Mouse (Mus musculus): ENCODE measurements around the gene Arid3a. TPM values are rescaled to one million over a fixed set of nuclear protein-coding genes. Genes with fewer than 3 reads are reported as not detected.

Gene Arid3a
- polyA plus RNA-seq, 1 experiment from 2014 or later: 5.4 TPM

DNA sequence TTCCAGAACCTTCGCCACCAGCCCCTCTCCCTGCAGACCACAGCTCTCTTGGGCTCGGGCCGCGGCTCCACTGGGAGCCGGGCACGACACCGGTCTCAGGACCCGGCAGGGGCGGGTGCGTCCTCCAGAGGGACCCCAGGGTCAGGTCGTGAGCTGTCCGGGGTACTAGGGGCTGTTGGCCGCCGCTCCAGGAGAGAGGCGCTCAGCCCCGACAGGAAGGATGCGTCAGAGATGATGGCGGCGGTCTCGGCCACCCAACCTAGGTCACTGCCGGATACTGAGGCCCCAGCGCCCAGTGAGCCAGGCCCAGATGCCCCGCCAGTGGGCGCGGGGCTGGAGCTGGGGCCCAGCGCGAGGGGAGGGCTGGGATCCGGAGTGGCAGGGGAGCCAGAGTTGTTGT is 50.5 kb downstream of the Arid3a start:
- H3K27ac ChIP-seq (ENCODE audit: low read depth): no peak overlapping the region
- DNase-seq (no peak), ATAC-seq (ENCODE audit: insufficient read depth) (no peak)
- no peaks in the 10 kb centered on the region for H3K27me3 ChIP-seq (ENCODE audit: insufficient read depth, low read length)
- no peak overlapping the region for H3K4me2 ChIP-seq
- H3K4me3 ChIP-seq (ENCODE audit: low read depth, low read length): no peak overlapping the region
- no peak overlapping the region for H3K9ac ChIP-seq
- peaks cover 64% of the 10 kb centered on the region for H3K36me3 ChIP-seq (ENCODE audit: insufficient read depth)
- TF ChIP-seq CTCF (IDR thresholded peaks at IDR 0.05; ENCODE audit: low read depth): no peak
- H3K4me1 ChIP-seq (ENCODE audit: insufficient read depth): peaks cover under 1% of the 10 kb centered on the region; the same call in 1 of the 2 replicates
- WGBS: 82% methylated on average over 28 of the region's 28 CpGs
- H3K9me3 ChIP-seq (ENCODE audit: low read depth, low read length): no peaks in the 10 kb centered on the region

GRCm38 (mm10) chr10:79978061-79978460 is 51.2 kb downstream of the Arid3a start:
- DNase-seq: no peak
- WGBS: 91% methylated on average over 21 of the region's 21 CpGs
- ATAC-seq (ENCODE audit: insufficient read depth): no peak
- Histone ChIP-seq H3K9me3 (ENCODE audit: low read depth, low read length) (no peaks in the 10 kb centered on the region), H3K36me3 (ENCODE audit: insufficient read depth) (peaks cover 67% of the 10 kb centered on the region), H3K4me1 (ENCODE audit: insufficient read depth) (peaks cover 6% of the 10 kb centered on the region; the same call in 1 of the 2 replicates), H3K9ac (no peak overlapping the region), H3K27me3 (ENCODE audit: insufficient read depth, low read length) (no peaks in the 10 kb centered on the region), H3K27ac (ENCODE audit: low read depth) (no peak overlapping the region), H3K4me2 (no peak overlapping the region), H3K4me3 (ENCODE audit: low read depth, low read length) (no peak overlapping the region)
- TF ChIP-seq CTCF (IDR thresholded peaks at IDR 0.05; ENCODE audit: low read depth): no peak

- Histone ChIP-seq H3K4me3 (ENCODE audit: low read depth, low read length) (no peak overlapping the region), H3K36me3 (ENCODE audit: insufficient read depth) (peaks cover 67% of the 10 kb centered on the region), H3K4me2 (no peak overlapping the region), H3K4me1 (ENCODE audit: insufficient read depth) (peaks cover 7% of the 10 kb centered on the region; the same call in 1 of the 2 replicates), H3K9ac (no peak overlapping the region), H3K9me3 (ENCODE audit: low read depth, low read length) (no peaks in the 10 kb centered on the region), H3K27ac (ENCODE audit: low read depth) (no peak overlapping the region), H3K27me3 (ENCODE audit: insufficient read depth, low read length) (no peaks in the 10 kb centered on the region)
- TF ChIP-seq CTCF (IDR thresholded peaks at IDR 0.05; ENCODE audit: low read depth): no peak
- 93% methylated on average over 22 of the region's 22 CpGs for WGBS
- ATAC-seq (ENCODE audit: insufficient read depth) (no peak), DNase-seq (no peak)
Observed at GRCm38 (mm10) chr10:79979401-79980155, 52.7 kb downstream of the Arid3a start.

GRCm38 (mm10) chr10:79983205-79983604 is 56.4 kb downstream of the Arid3a start:
- DNase-seq: no peak
- H3K4me3 ChIP-seq (ENCODE audit: low read depth, low read length): peak overlapping the region; percentile 85
- TF ChIP-seq CTCF (IDR thresholded peaks at IDR 0.05; ENCODE audit: low read depth): no peak
- no peaks in the 10 kb centered on the region for H3K9me3 ChIP-seq (ENCODE audit: low read depth, low read length)
- peak overlapping the region; percentile 76 for H3K4me2 ChIP-seq
- no peak for ATAC-seq (ENCODE audit: insufficient read depth)
- peaks cover 23% of the 10 kb centered on the region for H3K4me1 ChIP-seq (ENCODE audit: insufficient read depth)
- H3K36me3 ChIP-seq (ENCODE audit: insufficient read depth): peaks cover 34% of the 10 kb centered on the region
- no peaks in the 10 kb centered on the region for H3K27me3 ChIP-seq (ENCODE audit: insufficient read depth, low read length)
- 0 out of 2 replicates have a peak overlapping the region, but pooled peaks have one; percentile 99 for H3K27ac ChIP-seq (ENCODE audit: low read depth)
- WGBS: 65% methylated on average over 5 of the region's 5 CpGs
- H3K9ac ChIP-seq: peak overlapping the region; percentile 89

DNA sequence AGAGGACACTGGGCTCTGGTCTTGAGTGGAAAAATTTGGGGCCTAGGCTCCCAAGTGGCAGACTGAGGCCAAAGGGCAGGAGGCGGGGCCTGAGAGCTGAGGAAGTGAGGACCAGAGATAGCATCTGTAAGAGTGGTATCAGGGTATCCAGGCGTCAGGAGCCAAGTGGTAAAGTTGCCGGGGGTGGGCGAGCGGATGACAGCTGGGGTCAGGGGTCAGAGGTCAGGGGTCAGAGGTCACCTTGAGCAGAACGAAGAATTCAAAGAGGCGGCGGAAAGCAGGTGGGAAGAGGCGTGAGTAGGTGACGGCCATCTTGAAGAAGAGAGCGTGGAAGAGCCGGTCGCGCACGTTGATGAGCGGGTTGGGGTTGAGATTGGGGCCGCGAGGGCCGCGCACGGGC is 56.8 kb downstream of the Arid3a start:
- peak overlapping the region; percentile 85 for H3K4me3 ChIP-seq (ENCODE audit: low read depth, low read length)
- H3K27ac ChIP-seq (ENCODE audit: low read depth): peak overlapping the region; percentile 99
- DNase-seq (peak; percentile 63), ATAC-seq (ENCODE audit: insufficient read depth) (no peak)
- no peaks in the 10 kb centered on the region for H3K27me3 ChIP-seq (ENCODE audit: insufficient read depth, low read length)
- H3K9me3 ChIP-seq (ENCODE audit: low read depth, low read length): no peaks in the 10 kb centered on the region
- peak overlapping the region; percentile 89 for H3K9ac ChIP-seq
- peaks cover 29% of the 10 kb centered on the region for H3K36me3 ChIP-seq (ENCODE audit: insufficient read depth)
- WGBS: under 1% methylated on average over 21 of the region's 21 CpGs
- no peak for TF ChIP-seq CTCF (IDR thresholded peaks at IDR 0.05; ENCODE audit: low read depth)
- peak overlapping the region; percentile 76 for H3K4me2 ChIP-seq
- peaks cover 23% of the 10 kb centered on the region for H3K4me1 ChIP-seq (ENCODE audit: insufficient read depth)

GRCm38 (mm10) chr10:79984195-79984816 is 57.5 kb downstream of the Arid3a start, which contains the start of gene Tmem259:
Gene Tmem259 (minus strand): TSS chr10:79984330.
- Histone ChIP-seq H3K9me3 (ENCODE audit: low read depth, low read length) (no peaks in the 10 kb centered on the region), H3K4me3 (ENCODE audit: low read depth, low read length) (peak within 1 kb of the TSS; percentile 85), H3K27ac (ENCODE audit: low read depth) (peak within 1 kb of the TSS; percentile 99), H3K27me3 (ENCODE audit: insufficient read depth, low read length) (no peaks in the 10 kb centered on the region), H3K9ac (peak within 1 kb of the TSS; percentile 89), H3K4me2 (peak within 1 kb of the TSS; percentile 76), H3K4me1 (ENCODE audit: insufficient read depth) (peaks cover 26% of the 10 kb centered on the region), H3K36me3 (ENCODE audit: insufficient read depth) (peaks cover 23% of the 10 kb centered on the region)
- ATAC-seq (ENCODE audit: insufficient read depth) (peak; percentile 67), DNase-seq (peak; percentile 97)
- TF ChIP-seq CTCF (IDR thresholded peaks at IDR 0.05; ENCODE audit: low read depth): peak; percentile 71
- WGBS: under 1% methylated on average over 49 of the region's 49 CpGs

DNA sequence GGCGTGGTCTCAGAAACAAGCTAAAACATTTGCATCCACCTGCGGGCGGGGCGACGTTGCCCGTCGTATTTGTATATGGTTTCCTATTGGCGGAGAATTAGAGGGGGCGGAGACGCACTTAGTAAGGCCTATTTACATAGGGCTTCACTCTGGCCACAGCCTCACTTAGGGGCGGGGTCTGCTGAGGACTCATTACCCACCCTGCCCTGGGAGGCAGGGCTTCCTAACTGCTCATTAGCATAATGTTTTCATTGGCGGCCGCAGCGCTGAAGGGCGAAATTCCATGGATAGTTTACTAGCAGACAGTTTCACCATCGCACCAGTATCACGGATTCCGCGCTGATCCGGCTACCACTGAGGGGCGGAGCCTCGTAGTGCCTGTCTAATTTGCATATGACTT is 58.0 kb downstream of the Arid3a start:
- TF ChIP-seq CTCF (IDR thresholded peaks at IDR 0.05; ENCODE audit: low read depth): no peak
- peak overlapping the region; percentile 65 for H3K9ac ChIP-seq
- no peaks in the 10 kb centered on the region for H3K9me3 ChIP-seq (ENCODE audit: low read depth, low read length)
- peak overlapping the region; percentile 85 for H3K4me3 ChIP-seq (ENCODE audit: low read depth, low read length)
- peaks cover 31% of the 10 kb centered on the region for H3K4me1 ChIP-seq (ENCODE audit: insufficient read depth)
- H3K27ac ChIP-seq (ENCODE audit: low read depth): peak overlapping the region; percentile 99
- ATAC-seq (ENCODE audit: insufficient read depth): peak; percentile 92
- peaks cover 19% of the 10 kb centered on the region for H3K36me3 ChIP-seq (ENCODE audit: insufficient read depth)
- no peaks in the 10 kb centered on the region for H3K27me3 ChIP-seq (ENCODE audit: insufficient read depth, low read length)
- DNase-seq: peak; percentile 99
- peak overlapping the region; percentile 76 for H3K4me2 ChIP-seq
- under 1% methylated on average over 22 of the region's 22 CpGs for WGBS
